Mouse (Mus musculus) hindbrain, postnatal 0 days (tissue): ENCODE data around the gene Synrg. TPM values are rescaled to one million over a fixed set of nuclear protein-coding genes. Genes with fewer than 3 reads are reported as not detected.

Experiments
- ATAC-seq: fragments of 200-750 bp; cut with Nextera tagmentation; 2 replicates; pipeline ENCODE4 v1.8.0; 2017; ENCODE audit warnings: mild to moderate bottlenecking, moderate TSS enrichment, moderate library complexity
- DNase-seq: peaks from one replicate; pipeline ENCODE4 v3.0.0-alpha.2; 2015; ENCODE audit warnings: low spot score
- H3K27ac ChIP-seq: fragments of 300-500 bp; sonication (generic); 2 replicates; pipeline ENCODE4 v1.5.1; 2014; ENCODE audit warnings: mild to moderate bottlenecking
- H3K27me3 ChIP-seq: fragments of 300-500 bp; sonication (generic); 2 replicates; pipeline ENCODE4 v1.6.1; 2014; ENCODE audit warnings: low read length, mixed read lengths; ENCODE audit not compliant: insufficient read depth
- H3K36me3 ChIP-seq: fragments of 300-500 bp; sonication (generic); 2 replicates; pipeline ENCODE4 v1.6.1; 2014; ENCODE audit warnings: low read length, mixed read lengths; ENCODE audit not compliant: insufficient read depth
- H3K4me1 ChIP-seq: fragments of 300-500 bp; sonication (generic); 2 replicates; pipeline ENCODE4 v1.6.1; 2014; ENCODE audit warnings: antibody characterized with exemption, low read length, mixed read lengths; ENCODE audit not compliant: insufficient read depth
- H3K4me2 ChIP-seq: fragments of 300-500 bp; sonication (generic); 2 replicates; pipeline ENCODE4 v1.6.1; 2014; ENCODE audit warnings: low read depth, mild to moderate bottlenecking, low read length, moderate library complexity, mixed read lengths
- H3K4me3 ChIP-seq: fragments of 300-500 bp; sonication (generic); 2 replicates; pipeline ENCODE4 v1.5.1; 2014; ENCODE audit warnings: low read length
- H3K9ac ChIP-seq: fragments of 300-500 bp; sonication (generic); replicated peaks from 2 replicates; pipeline ENCODE4 v1.6.1; 2014; ENCODE audit warnings: mild to moderate bottlenecking, low read length, moderate library complexity, mixed read lengths
- H3K9me3 ChIP-seq: fragments of 300-500 bp; sonication (generic); 2 replicates; pipeline ENCODE4 v1.6.1; 2016; ENCODE audit warnings: low read length, mixed read lengths
- CTCF ChIP-seq: IDR thresholded peaks from 2 replicates; pipeline ENCODE4 v1.5.1; 2016; ENCODE audit warnings: antibody characterized with exemption, control low read depth, low read depth
- WGBS: fragments of 180-500 bp; shearing (Covaris S2); extraction: QIAGEN DNeasy Blood & Tissue Kit; methylation state at CpG from one replicate; pipeline ENCODE4 v1.1.7; 2014; 5-methylcytosine and 5-hydroxymethylcytosine counted together
- polyA plus RNA-seq: library from polyadenylated mRNA; unstranded; fragments of >200 nt; fragmentation: Nextera tagmentation; extraction: Ambion mirVana; gene quantifications from 2 replicates; pipeline ENCODE4 v1.2.1, GENCODE M21; 2015
- total RNA-seq: library from RNA; depleted of rRNA; stranded (reverse); fragments of >200 nt; gene quantifications from 2 replicates; pipeline ENCODE4 v1.2.3, GENCODE M21; 2014

Gene Synrg
- total and polyA plus RNA-seq, 2 experiments from 2014 or later: 15.0 to 29.2 TPM

DNA sequence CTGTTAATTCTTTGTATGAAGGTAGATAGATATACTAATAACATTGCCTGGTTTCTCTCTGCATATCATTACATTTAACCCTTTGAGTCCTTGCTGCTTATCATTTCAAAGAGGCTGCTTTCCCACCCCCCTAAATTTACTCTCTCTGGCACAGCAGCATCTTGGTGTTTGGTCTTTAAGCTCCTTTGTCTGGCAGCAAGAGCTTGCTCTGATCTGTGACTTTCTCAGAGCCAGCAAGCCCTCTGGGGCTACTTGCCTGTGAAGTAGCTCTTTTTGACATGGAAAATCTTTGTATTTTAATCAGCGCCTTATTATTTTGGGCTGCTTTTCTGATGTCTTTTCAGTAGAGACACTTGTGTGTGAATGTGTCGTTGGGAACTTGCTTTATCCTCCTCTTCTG is 47.3 kb downstream of the Synrg start:
- DNase-seq (peak; percentile 13), ATAC-seq (no peak)
- H3K27me3 ChIP-seq: no peaks in the 10 kb centered on the region
- WGBS: 31% methylated on average over 2 of the region's 2 CpGs
- H3K36me3 ChIP-seq: peaks cover 12% of the 10 kb centered on the region
- H3K4me1 ChIP-seq: peaks cover 6% of the 10 kb centered on the region; the same call in 1 of the 2 replicates
- no peaks in the 10 kb centered on the region for H3K9me3 ChIP-seq
- peak overlapping the region; percentile 14 for H3K4me2 ChIP-seq
- H3K27ac ChIP-seq: 0 out of 2 replicates have a peak overlapping the region, but pooled peaks have one; percentile 7
- H3K9ac ChIP-seq: 0 out of 2 replicates have a peak overlapping the region, but pooled peaks have one; percentile 18
- no peak for TF ChIP-seq CTCF
- no peak overlapping the region for H3K4me3 ChIP-seq

DNA sequence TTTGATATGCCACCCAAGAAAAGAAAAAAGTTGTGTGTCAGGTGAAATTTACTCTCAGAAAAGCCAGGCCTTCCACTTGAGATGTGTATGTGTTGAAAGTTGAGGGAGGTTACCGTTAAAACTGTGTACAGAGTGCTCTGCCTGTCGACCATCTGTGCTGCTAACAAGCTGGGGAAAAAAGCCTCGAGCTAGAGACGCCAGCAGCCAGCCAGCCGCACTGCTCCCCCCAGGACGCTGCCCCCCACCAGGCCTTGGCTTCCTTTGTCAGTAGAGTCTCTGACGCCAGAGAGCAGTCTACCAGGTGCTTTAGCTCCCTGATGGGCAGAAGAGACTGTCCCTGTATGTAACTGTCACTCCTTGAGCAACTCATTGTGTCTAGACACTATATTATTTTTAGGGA is 48.9 kb downstream of the Synrg start:
- no peak for TF ChIP-seq CTCF
- peaks cover 6% of the 10 kb centered on the region; the same call in 1 of the 2 replicates for H3K4me1 ChIP-seq
- no peak overlapping the region for H3K4me3 ChIP-seq
- ATAC-seq (no peak), DNase-seq (peak; percentile 59)
- peak overlapping the region; percentile 34; the same call in 1 of the 2 replicates for H3K27ac ChIP-seq
- no peaks in the 10 kb centered on the region for H3K9me3 ChIP-seq
- no peak overlapping the region for H3K4me2 ChIP-seq
- WGBS: 13% methylated on average over 7 of the region's 7 CpGs
- no peaks in the 10 kb centered on the region for H3K27me3 ChIP-seq
- H3K36me3 ChIP-seq: peaks cover 12% of the 10 kb centered on the region
- H3K9ac ChIP-seq: no peak overlapping the region

DNA sequence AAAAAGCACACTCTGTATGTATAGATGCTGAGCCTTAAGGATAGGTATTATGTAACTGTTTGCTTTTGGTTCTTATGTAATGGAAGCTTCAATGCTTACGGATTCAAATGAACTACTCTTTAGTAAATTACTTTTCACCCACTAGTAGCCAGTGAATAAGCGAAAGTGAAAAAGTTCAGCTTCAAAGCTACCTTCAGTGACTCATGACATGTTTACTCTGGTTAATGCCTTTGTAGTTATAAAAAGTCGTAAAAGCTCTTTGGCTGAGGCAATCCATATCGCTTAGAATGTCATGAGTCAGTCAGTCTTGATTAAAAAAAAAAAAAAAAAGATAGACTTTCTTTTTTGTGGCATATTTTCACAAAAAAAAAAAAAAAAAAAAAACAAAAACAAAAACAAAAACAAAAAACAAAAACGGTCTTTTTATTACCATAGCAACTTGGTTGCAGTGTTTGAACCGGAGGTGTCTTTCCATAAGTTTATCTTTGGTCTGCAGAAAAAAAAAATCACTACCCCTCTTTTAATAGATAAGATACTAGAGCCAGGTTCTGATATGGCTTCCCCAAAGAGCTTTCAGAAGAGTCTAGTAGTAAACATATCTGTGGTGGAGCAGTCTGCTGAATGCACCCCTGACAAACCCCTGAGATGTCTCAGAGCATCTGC is 52.0 kb downstream of the Synrg start:
- no peak overlapping the region for H3K4me3 ChIP-seq
- 93% methylated on average over 6 of the region's 6 CpGs for WGBS
- H3K9ac ChIP-seq: no peak overlapping the region
- DNase-seq (no peak), ATAC-seq (no peak)
- H3K27me3 ChIP-seq: no peaks in the 10 kb centered on the region
- H3K4me2 ChIP-seq: no peak overlapping the region
- no peak overlapping the region for H3K27ac ChIP-seq
- H3K9me3 ChIP-seq: no peaks in the 10 kb centered on the region
- no peak for TF ChIP-seq CTCF
- peaks cover under 1% of the 10 kb centered on the region; the same call in 1 of the 2 replicates for H3K36me3 ChIP-seq
- H3K4me1 ChIP-seq: 0 out of 2 replicates have a peak, but pooled peaks cover under 1% of the 10 kb centered on the region

DNA sequence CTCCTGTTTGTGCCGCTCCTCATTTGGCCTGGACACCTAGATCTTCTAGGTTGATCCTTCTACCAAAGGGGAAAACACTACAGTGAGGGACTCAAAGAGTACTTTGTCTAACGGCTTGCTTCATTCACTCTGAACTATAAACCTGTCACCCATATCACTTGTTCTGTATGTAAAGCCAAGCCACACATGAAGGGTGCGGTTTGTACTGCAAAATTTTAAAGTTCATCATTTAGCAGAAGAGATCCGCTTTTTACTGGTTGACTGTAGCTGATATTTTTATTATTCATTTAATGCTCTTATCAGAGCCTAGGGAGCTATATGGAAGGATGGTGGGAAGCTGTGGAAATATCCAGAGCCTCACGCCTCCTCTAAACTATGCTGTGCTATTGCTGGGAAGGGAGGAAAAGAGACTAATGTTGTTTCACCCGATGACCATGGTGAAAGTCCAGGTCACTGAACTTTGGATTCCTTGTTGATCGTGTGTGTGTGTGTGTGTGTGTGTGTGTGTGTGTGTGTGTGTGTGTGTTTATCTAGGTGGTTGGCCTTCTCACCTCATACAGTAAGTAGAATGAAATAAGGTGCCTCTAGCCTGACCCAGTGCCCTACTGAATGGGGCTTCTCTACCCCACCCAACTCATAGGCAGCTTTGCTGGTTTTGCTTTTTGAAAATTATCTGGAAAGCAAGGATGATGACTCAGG is 52.7 kb downstream of the Synrg start:
- DNase-seq (no peak), ATAC-seq (no peak)
- no peak overlapping the region for H3K27ac ChIP-seq
- TF ChIP-seq CTCF: no peak
- WGBS: 91% methylated on average over 7 of the region's 7 CpGs
- H3K27me3 ChIP-seq: no peaks in the 10 kb centered on the region
- peaks cover 5% of the 10 kb centered on the region; the same call in 1 of the 2 replicates for H3K36me3 ChIP-seq
- H3K4me1 ChIP-seq: no peaks in the 10 kb centered on the region
- H3K9ac ChIP-seq: no peak overlapping the region
- H3K4me3 ChIP-seq: no peak overlapping the region
- no peaks in the 10 kb centered on the region for H3K9me3 ChIP-seq
- no peak overlapping the region for H3K4me2 ChIP-seq

DNA sequence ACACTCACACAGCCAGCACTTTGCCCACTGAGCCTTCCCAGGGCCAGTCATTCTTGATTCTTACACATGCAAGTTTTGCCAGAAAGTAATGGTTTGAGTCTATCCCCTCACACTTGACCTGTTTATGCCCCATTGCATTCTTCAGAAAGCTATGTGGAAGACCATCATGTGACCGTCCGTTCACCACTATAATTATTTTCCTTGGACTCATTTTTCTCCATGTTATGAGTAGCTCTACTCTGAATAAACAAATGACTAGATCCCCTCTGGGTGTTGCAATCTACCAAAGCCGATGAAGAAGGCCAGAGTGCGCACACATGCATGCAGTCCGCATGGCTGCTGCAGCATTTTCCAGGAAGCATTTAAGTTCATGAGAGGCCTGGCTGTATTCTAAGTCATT is 63.0 kb downstream of the Synrg start:
- no peak overlapping the region for H3K27ac ChIP-seq
- H3K4me1 ChIP-seq: no peaks in the 10 kb centered on the region
- ATAC-seq (no peak), DNase-seq (no peak)
- WGBS: 95% methylated on average over 5 of the region's 5 CpGs
- TF ChIP-seq CTCF: no peak
- H3K4me2 ChIP-seq: no peak overlapping the region
- no peaks in the 10 kb centered on the region for H3K27me3 ChIP-seq
- H3K9me3 ChIP-seq: no peaks in the 10 kb centered on the region
- no peak overlapping the region for H3K4me3 ChIP-seq
- H3K36me3 ChIP-seq: peaks cover 60% of the 10 kb centered on the region
- no peak overlapping the region for H3K9ac ChIP-seq

DNA sequence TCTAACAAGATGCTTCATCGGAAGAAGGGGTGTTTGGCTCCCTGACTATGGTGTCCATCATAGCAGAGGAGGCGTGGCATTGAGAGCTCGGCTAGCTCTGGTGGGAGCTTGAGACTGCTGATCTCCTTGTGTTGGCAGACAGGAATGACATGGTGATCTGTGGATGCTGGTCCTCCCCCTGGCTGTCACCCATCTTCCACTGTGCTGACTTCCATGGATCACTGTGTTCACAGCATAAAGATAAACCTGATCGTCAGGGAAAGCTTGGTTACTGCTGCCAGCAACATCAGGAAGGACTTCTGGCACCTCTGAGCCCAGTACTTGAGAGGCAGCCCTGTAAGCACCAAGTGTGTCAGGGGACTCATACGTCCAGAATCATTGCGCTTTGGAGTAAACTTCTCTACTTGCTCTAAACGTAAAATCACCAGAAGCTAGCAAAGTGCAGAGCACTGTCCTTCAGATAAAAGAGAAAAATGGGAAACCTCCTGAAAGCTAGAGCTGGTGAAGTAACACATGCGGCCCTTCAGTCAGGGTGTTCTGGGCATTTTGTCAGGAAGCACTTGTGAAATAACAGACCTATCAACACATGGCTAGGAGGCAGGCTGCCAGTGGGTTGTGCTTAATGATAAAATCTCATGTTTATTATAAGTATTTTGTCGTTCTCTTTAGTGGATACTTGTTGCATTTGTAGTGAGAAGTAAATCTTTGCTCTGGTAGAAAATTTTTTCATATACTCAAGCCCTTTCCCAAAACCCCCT is 64.2 kb downstream of the Synrg start:
- WGBS: 78% methylated on average over 9 of the region's 9 CpGs
- no peaks in the 10 kb centered on the region for H3K9me3 ChIP-seq
- ATAC-seq (no peak), DNase-seq (no peak)
- no peak overlapping the region for H3K4me2 ChIP-seq
- no peaks in the 10 kb centered on the region for H3K4me1 ChIP-seq
- H3K36me3 ChIP-seq: peaks cover 60% of the 10 kb centered on the region
- no peak overlapping the region for H3K9ac ChIP-seq
- H3K27me3 ChIP-seq: no peaks in the 10 kb centered on the region
- H3K4me3 ChIP-seq: no peak overlapping the region
- no peak for TF ChIP-seq CTCF
- no peak overlapping the region for H3K27ac ChIP-seq
